Mouse (Mus musculus) cerebellum, adult 9-10 months (tissue): ENCODE data around the gene Fbxl13.

Experiments used
- DNase-seq: peaks from one replicate; pipeline ENCODE4 v3.0.0; 2022

Gene Fbxl13

GRCm38 (mm10) chr5:21572764-21573416 lies 72.5 kb downstream of the Fbxl13 start:
- no peak for DNase-seq

- no peak for DNase-seq
Measured at GRCm38 (mm10) chr5:21567784-21568183, 77.7 kb downstream of the Fbxl13 start.

GRCm38 (mm10) chr5:21565392-21566065 lies 79.9 kb downstream of the Fbxl13 start:
- DNase-seq = no peak

- no peak for DNase-seq
Measured at GRCm38 (mm10) chr5:21563936-21564335, 81.5 kb downstream of the Fbxl13 start.

- no peak for DNase-seq
Measured at GRCm38 (mm10) chr5:21556502-21556901, 88.9 kb downstream of the Fbxl13 start.

GRCm38 (mm10) chr5:21554732-21555131 lies 90.7 kb downstream of the Fbxl13 start:
- DNase-seq = no peak

DNA sequence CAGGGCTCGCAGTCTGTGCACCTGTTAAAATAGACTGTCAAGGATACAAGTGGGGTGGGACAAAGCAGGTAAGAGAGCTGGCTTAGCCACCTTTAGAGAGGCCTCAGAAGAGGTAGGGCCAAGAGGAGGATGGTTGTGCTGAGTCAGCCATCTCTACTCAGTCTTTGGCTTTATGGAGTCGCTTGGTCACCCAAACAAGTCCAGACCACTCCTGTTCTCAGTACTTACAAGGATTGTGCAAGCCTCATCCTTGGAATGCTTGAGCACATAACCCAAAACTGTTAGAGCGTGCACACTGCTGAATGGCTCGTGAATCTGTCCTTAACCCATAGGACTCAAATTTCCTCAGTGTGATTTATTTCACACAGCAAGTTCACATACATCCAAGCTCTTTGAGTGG lies 91.7 kb downstream of the Fbxl13 start:
- no peak for DNase-seq

GRCm38 (mm10) chr5:21547005-21547404 lies 98.4 kb downstream of the Fbxl13 start:
- no peak for DNase-seq

DNA sequence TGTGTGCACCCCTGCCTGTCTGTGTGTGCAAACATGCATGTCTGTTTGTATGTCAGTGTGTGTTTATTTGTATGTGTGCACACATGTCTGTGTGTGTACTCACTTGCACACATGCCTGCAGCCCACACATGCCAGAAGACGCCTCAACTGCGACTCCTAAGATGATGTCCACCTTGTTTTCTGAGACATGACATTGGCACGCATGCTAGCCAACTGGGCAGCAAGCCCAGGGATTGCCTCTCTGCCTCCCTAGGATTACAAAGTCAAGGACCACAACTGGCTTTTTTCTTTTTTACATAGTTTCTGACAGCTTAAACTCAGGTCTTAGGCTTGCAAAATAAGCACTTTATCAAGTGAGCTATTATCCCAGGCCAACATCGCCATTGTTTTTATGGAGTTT lies 99.6 kb downstream of the Fbxl13 start:
- DNase-seq = no peak

DNA sequence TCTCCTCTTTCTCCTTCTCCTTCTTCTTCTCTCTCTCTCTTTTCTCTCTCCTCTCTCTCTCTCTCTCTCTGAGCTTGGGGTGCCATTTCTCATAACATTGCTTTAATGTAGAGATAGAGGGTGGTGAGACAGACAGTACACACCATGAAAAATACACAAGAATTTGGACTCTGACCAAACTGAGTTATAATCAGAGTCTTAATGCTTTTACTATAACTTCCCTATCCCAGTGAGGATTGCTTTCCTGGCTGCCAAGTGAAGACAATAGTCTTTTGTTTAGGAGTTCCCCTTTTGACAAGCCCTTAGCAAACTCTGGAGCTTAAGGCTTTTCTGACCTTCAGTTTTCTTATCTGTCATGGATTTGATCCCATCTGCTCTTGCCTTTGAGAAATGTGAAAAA lies 100.2 kb downstream of the Fbxl13 start:
- DNase-seq = no peak

- no peak for DNase-seq
Measured at GRCm38 (mm10) chr5:21544821-21545220, 100.6 kb downstream of the Fbxl13 start.

GRCm38 (mm10) chr5:21543409-21544201 lies 101.8 kb downstream of the Fbxl13 start, which contains the start of gene Lrrc17:
Gene Lrrc17, plus strand, starts transcription at chr5:21543559.
- no peak for DNase-seq

DNA sequence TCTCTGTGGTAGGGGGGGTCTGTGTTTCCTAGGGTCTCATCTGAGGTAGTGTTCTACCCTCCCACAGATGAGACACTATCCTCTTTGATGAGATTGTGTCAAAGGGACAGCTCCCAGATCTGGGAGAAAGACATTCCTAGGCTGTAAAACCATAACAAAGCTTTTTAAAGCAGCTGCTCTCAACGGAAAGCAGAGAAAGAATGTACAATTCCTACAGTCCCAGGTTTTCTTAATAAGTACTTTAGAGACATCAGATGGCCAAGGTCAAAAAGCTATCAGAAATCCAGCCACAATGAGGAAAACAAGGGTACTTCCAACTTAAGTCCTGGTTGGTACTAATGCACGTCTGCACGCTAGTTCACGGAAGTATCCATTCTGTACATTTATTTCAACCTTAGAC lies 103.2 kb downstream of the Fbxl13 start:
- DNase-seq = no peak

DNA sequence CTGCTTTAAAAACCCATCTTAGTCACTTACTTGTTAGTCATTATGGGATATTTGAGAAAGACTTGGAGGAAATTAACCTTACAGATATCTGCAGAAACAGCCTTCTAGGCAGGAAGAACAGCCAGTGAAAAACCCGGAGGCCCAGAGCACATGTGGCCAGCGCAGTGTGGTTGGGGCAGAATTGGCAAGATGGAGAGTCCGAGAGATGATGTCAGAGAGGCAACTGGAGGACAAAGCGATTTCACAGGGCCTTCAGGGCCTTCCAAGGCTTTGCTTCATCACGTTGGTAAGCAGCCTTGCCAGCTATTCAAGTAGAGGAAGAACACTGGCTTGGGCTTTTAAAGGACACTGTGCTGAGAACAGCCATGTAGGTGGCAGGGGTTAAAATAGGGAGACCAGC lies 112.5 kb downstream of the Fbxl13 start:
- DNase-seq = no peak

- no peak for DNase-seq
Measured at GRCm38 (mm10) chr5:21532126-21532525, 113.3 kb downstream of the Fbxl13 start.

- DNase-seq = no peak
Measured at GRCm38 (mm10) chr5:21529110-21529720, 116.2 kb downstream of the Fbxl13 start.

- no peak for DNase-seq
Measured at GRCm38 (mm10) chr5:21528068-21528842, 117.2 kb downstream of the Fbxl13 start.

- DNase-seq = no peak
Measured at GRCm38 (mm10) chr5:21527488-21527911, 117.9 kb downstream of the Fbxl13 start.

DNA sequence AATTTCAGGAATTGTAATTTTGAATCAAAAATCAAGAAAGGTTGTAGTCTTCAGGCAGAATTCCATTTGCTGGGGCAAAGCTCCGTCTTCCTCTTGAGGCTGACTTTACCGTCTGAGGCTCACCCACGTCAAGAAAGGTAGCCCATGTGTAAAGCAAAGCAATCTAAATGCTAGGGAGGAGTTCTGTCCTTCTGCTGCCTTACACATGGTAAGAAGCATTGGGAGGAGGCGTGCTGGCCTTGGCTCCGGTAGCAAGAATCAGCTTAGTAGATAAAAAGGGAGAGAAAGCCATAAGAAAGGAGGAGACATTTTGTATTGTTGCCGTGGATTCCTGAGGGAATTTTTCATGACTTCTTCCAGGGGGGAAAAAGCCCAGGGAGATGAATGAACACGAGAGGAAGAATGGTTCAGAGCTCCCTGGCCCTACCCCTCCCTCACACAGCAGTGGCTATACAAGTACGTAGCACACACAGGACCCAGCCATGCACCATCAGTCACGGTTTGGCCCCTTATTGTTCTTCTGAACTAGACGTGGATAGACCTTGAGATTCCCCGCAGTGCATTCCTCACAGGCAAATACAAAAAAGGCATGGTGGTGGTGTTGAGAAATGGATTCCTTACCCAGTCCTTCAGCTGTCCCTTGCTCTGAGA lies 118.5 kb downstream of the Fbxl13 start:
- DNase-seq = no peak

GRCm38 (mm10) chr5:21519166-21519565 lies 126.3 kb downstream of the Fbxl13 start:
- DNase-seq = no peak

- no peak for DNase-seq
Measured at GRCm38 (mm10) chr5:21518207-21518606, 127.2 kb downstream of the Fbxl13 start.

- DNase-seq = no peak
Measured at GRCm38 (mm10) chr5:21517562-21517961, 127.9 kb downstream of the Fbxl13 start.
